39 mouse cellular contexts compared by ENCODE assay signal in genomic region chr4:89289028-89289427, GRCm38 (mm10). TPM values are rescaled to one million over a fixed set of nuclear protein-coding genes. Genes with fewer than 3 reads are reported as not detected.
"Had no signal": no experiment of that assay in that cellular context is flagged by ENCODE, and none has a peak within 500 bp of the region (broad histone marks: within the 10 kb centered on the region; RNA-seq: fewer than 3 reads in every experiment).

No protein-coding gene starts in this region.

- H3K27ac ChIP-seq: left cerebral cortex, adult 2 months; limb, embryonic 12.5 days; limb, embryonic 13.5 days; limb, embryonic 15.5 days; liver, embryonic 12.5 days; liver, embryonic 13.5 days; liver, embryonic 14.5 days; liver, embryonic 15.5 days; lung, embryonic 15.5 days; macrophage; midbrain, embryonic 10.5 days; midbrain, embryonic 12.5 days; midbrain, embryonic 15.5 days; neural tube, embryonic 12.5 days had no signal

- H3K9ac ChIP-seq: limb, embryonic 12.5 days; limb, embryonic 13.5 days; limb, embryonic 15.5 days; liver, embryonic 12.5 days; liver, embryonic 13.5 days; liver, embryonic 14.5 days; liver, embryonic 15.5 days; liver, postnatal 0 days; lung, embryonic 14.5 days; lung, embryonic 15.5 days; midbrain, embryonic 12.5 days; midbrain, embryonic 15.5 days; neural tube, embryonic 12.5 days had no signal

- ATAC-seq: liver, embryonic 12.5 days; liver, postnatal 0 days; lung, postnatal 0 days; midbrain, embryonic 15.5 days; midbrain, embryonic 16.5 days had no signal

- H3K36me3 ChIP-seq: limb, embryonic 12.5 days; limb, embryonic 13.5 days; limb, embryonic 15.5 days; liver, embryonic 12.5 days; liver, embryonic 13.5 days; liver, embryonic 15.5 days; lung, embryonic 15.5 days; midbrain, embryonic 10.5 days; midbrain, embryonic 12.5 days; midbrain, embryonic 15.5 days; neural tube, embryonic 12.5 days had no signal

- H3K9me3 ChIP-seq: limb, embryonic 12.5 days; limb, embryonic 13.5 days; limb, embryonic 15.5 days; liver, embryonic 12.5 days; liver, embryonic 13.5 days; liver, embryonic 15.5 days; lung, embryonic 15.5 days; midbrain, embryonic 10.5 days; midbrain, embryonic 12.5 days; midbrain, embryonic 15.5 days; neural tube, embryonic 12.5 days had no signal

- DNase-seq: left cerebral cortex, postnatal 4 days; liver; liver, embryonic 13.5 days; liver, postnatal 0 days; lung, adult 18-20 months; lung, adult 2 months; lung, embryonic 14.5 days; lung, postnatal 10 days; lung, postnatal 14 days; lung, postnatal 36 days; lung, postnatal 4 days; midbrain, embryonic 14.5 days had no signal

- H3K4me2 ChIP-seq: limb, embryonic 12.5 days; limb, embryonic 13.5 days; limb, embryonic 15.5 days; liver, embryonic 11.5 days; liver, embryonic 12.5 days; liver, embryonic 13.5 days; liver, embryonic 15.5 days; lung, embryonic 14.5 days; lung, embryonic 15.5 days; midbrain, embryonic 12.5 days; midbrain, embryonic 15.5 days; neural tube, embryonic 12.5 days had no signal

- H3K4me3 ChIP-seq: left cerebral cortex, adult 2 months; limb, embryonic 12.5 days; limb, embryonic 13.5 days; limb, embryonic 15.5 days; liver, embryonic 12.5 days; liver, embryonic 13.5 days; liver, embryonic 15.5 days; lung, embryonic 15.5 days; megakaryocyte, embryonic 14.5 days; midbrain, embryonic 10.5 days; midbrain, embryonic 12.5 days; midbrain, embryonic 15.5 days; myocyte; neural tube, embryonic 12.5 days had no signal

- H3K4me1 ChIP-seq: liver, embryonic 12.5 days had no signal

RNA-seq across cellular contexts. Expression of gene Cdkn2a, which starts 5.4 kb away (rescaled TPM):
- total RNA-seq: left cerebral cortex, adult 2 months; left cerebral cortex, postnatal 25 days; megakaryocyte progenitor cell, adult 5-6 weeks; megakaryocyte, adult 5-6 weeks; megakaryocyte-erythroid progenitor cell, adult 5-6 weeks; midbrain, postnatal 0 days; monocyte, adult 5-6 weeks had no signal
- polyA plus RNA-seq: limb, embryonic 12.5 days; limb, embryonic 13.5 days; limb, embryonic 15.5 days; liver, embryonic 11.5 days; liver, embryonic 12.5 days; liver, embryonic 13.5 days; liver, embryonic 14.5 days; liver, embryonic 15.5 days; liver, embryonic 16.5 days; liver, postnatal 0 days; lung, embryonic 14.5 days; lung, embryonic 15.5 days; lung, embryonic 16.5 days; lung, postnatal 0 days; midbrain, embryonic 10.5 days; midbrain, embryonic 12.5 days; midbrain, embryonic 14.5 days; midbrain, embryonic 15.5 days; midbrain, embryonic 16.5 days; midbrain, postnatal 0 days; myocyte; neural tube, embryonic 11.5 days; neural tube, embryonic 12.5 days had no signal

RNA-seq across cellular contexts. Expression of gene Cdkn2b, which starts 21.8 kb away (rescaled TPM):
- total RNA-seq: megakaryocyte progenitor cell, adult 5-6 weeks; megakaryocyte, adult 5-6 weeks; megakaryocyte-erythroid progenitor cell, adult 5-6 weeks; monocyte, adult 5-6 weeks had no signal
- polyA plus RNA-seq: liver, embryonic 15.5 days; liver, postnatal 0 days; myocyte had no signal
